ENCODE assay signal across 8 mouse cellular contexts in genomic region chr9:35019372-35019771, GRCm38 (mm10).
DNase-seq lines count a peak whose midpoint lies in the region; ATAC-seq and TF ChIP-seq lines count a peak whose summit lies in the region.

No protein-coding gene starts in this region.

- TF ChIP-seq CTCF in heart, adult 2 months (IDR thresholded peaks at IDR 0.05) = peak; percentile 95
- TF ChIP-seq CTCF in cerebellum, adult 2 months (IDR thresholded peaks at IDR 0.05; ENCODE audit: borderline replicate concordance, insufficient read depth, low read depth, low read length) = peak; percentile 91
- TF ChIP-seq CTCF in lung, embryonic 14.5 days (IDR thresholded peaks at IDR 0.05; ENCODE audit: low read depth) = peak; percentile 86

- H3K27ac ChIP-seq in heart, adult 2 months = no peak overlapping the region
- no peak overlapping the region for H3K27ac ChIP-seq in heart, embryonic 11.5 days (ENCODE audit: low read depth, low read length)
- H3K27ac ChIP-seq in cerebellum, adult 2 months (ENCODE audit: insufficient read depth, low read length) = no peak overlapping the region
- H3K27ac ChIP-seq in lung, embryonic 14.5 days (ENCODE audit: low read depth) = no peak overlapping the region

- intact Hi-C loops in heart, adult 2 months (cut with DNase I) = loop anchor here (2.0 to 10.0 kb wide), 5 partner anchors 163 to 1162 kb away; no protein-coding TSS in a partner anchor

- no peak overlapping the region for H3K4me2 ChIP-seq in heart, embryonic 11.5 days
- no peak overlapping the region for H3K4me2 ChIP-seq in lung, embryonic 14.5 days

- ATAC-seq in heart, embryonic 11.5 days (replicated peaks; ENCODE audit: insufficient number of reproducible peaks, low FRiP score, low TSS enrichment) = no peak
- peak; percentile 42; the same call in 1 of the 2 replicates for ATAC-seq in lung, embryonic 14.5 days (ENCODE audit: insufficient read depth)

- H3K9ac ChIP-seq in heart, adult 2 months (ENCODE audit: low read depth, low read length) = no peak overlapping the region
- H3K9ac ChIP-seq in heart, embryonic 11.5 days (ENCODE audit: low read depth, low read length) = no peak overlapping the region
- no peak overlapping the region for H3K9ac ChIP-seq in lung, embryonic 14.5 days

- H3K79me2 ChIP-seq in heart, adult 2 months (replicated peaks; ENCODE audit: control insufficient read depth, insufficient read depth, low read length) = no peaks in the 10 kb centered on the region

- no peaks in the 10 kb centered on the region for H3K4me1 ChIP-seq in heart, adult 2 months (ENCODE audit: control insufficient read depth, insufficient read depth, low read length)
- peaks cover 12% of the 10 kb centered on the region for H3K4me1 ChIP-seq in heart, embryonic 11.5 days (ENCODE audit: control insufficient read depth, insufficient read depth, low read length)
- peaks cover 30% of the 10 kb centered on the region for H3K4me1 ChIP-seq in cerebellum, adult 2 months (ENCODE audit: control insufficient read depth, insufficient read depth, low read length)
- no peaks in the 10 kb centered on the region; the same call in 1 of the 2 replicates for H3K4me1 ChIP-seq in lung, embryonic 14.5 days (ENCODE audit: insufficient read depth)

- WGBS in heart, adult 2 months = 5% methylated on average over 3 of the region's 3 CpGs
- 15% methylated on average over 3 of the region's 3 CpGs for WGBS in heart, embryonic 11.5 days (ENCODE audit: insufficient replicate concordance)
- 0% methylated on average over 3 of the region's 3 CpGs for WGBS in cerebellum, adult 2 months
- WGBS in lung, embryonic 14.5 days = 7% methylated on average over 3 of the region's 3 CpGs

- no peaks in the 10 kb centered on the region for H3K27me3 ChIP-seq in heart, adult 2 months (ENCODE audit: control insufficient read depth, insufficient read depth, low read length)
- peaks cover 27% of the 10 kb centered on the region for H3K27me3 ChIP-seq in heart, embryonic 11.5 days (ENCODE audit: control insufficient read depth, insufficient read depth, low read length)
- no peaks in the 10 kb centered on the region for H3K27me3 ChIP-seq in cerebellum, adult 2 months (ENCODE audit: control insufficient read depth, insufficient read depth, low read length)
- 0 out of 2 replicates have a peak, but pooled peaks cover 2% of the 10 kb centered on the region for H3K27me3 ChIP-seq in lung, embryonic 14.5 days (ENCODE audit: insufficient read depth, low read length)

- no peak for TF ChIP-seq POLR2A in heart, adult 2 months (IDR thresholded peaks at IDR 0.05; ENCODE audit: insufficient read depth, low read depth, low read length)
- no peak for TF ChIP-seq POLR2A in cerebellum, adult 2 months (IDR thresholded peaks at IDR 0.05; ENCODE audit: borderline replicate concordance, insufficient read depth, low read length)

- TF ChIP-seq EP300 in heart, adult 2 months (IDR thresholded peaks at IDR 0.05; ENCODE audit: insufficient read depth, low read depth, low read length) = no peak

- no peaks in the 10 kb centered on the region for H3K36me3 ChIP-seq in heart, adult 2 months (ENCODE audit: control insufficient read depth, insufficient read depth, low read length)
- H3K36me3 ChIP-seq in heart, embryonic 11.5 days (ENCODE audit: control insufficient read depth, insufficient read depth, low read length) = no peaks in the 10 kb centered on the region
- no peaks in the 10 kb centered on the region for H3K36me3 ChIP-seq in lung, embryonic 14.5 days (ENCODE audit: insufficient read depth)

- no peak for DNase-seq in heart, adult 2 months
- peak; percentile 79 to 88 for DNase-seq in cerebellum, adult 2 months
- DNase-seq in frontal cortex, postnatal 25 days (ENCODE audit: low spot score in 2 of 2) = peak; percentile 31 to 67
- DNase-seq in kidney, postnatal 14 days = peak; percentile 73
- peak; percentile 89 for DNase-seq in lung, embryonic 14.5 days
- peak; percentile 80 for DNase-seq in right cerebral cortex, adult 18-20 months
- DNase-seq in testis, postnatal 10 days (ENCODE audit: low spot score) = no peak

- H3K4me3 ChIP-seq in heart, adult 2 months = no peak overlapping the region
- H3K4me3 ChIP-seq in heart, embryonic 11.5 days (ENCODE audit: low read depth, low read length) = no peak overlapping the region
- no peak overlapping the region for H3K4me3 ChIP-seq in cerebellum, adult 2 months (replicated peaks; ENCODE audit: insufficient read depth, low read depth, low read length)
- H3K4me3 ChIP-seq in lung, embryonic 14.5 days (ENCODE audit: low read depth, low read length) = no peak overlapping the region

- H3K9me3 ChIP-seq in heart, embryonic 11.5 days (replicated peaks; ENCODE audit: control insufficient read depth, low read length) = no peaks in the 10 kb centered on the region
- no peaks in the 10 kb centered on the region for H3K9me3 ChIP-seq in lung, embryonic 14.5 days (ENCODE audit: low read depth, low read length)

Comparison
In these comparisons a context has a peak if more than half of its experiments do, and no peak if none do; other contexts are left out.
1. DNase-seq: peak in cerebellum, adult 2 months (2 of 2), frontal cortex, postnatal 25 days (2 of 2), kidney, postnatal 14 days (single experiment), lung, embryonic 14.5 days (single experiment) and right cerebral cortex, adult 18-20 months (single experiment); none in heart, adult 2 months (0 of 2) and testis, postnatal 10 days (single experiment).
2. Peak in every context shown above with its lines, with median percentiles within 50 percentile points of each other: CTCF ChIP-seq.